Mouse (Mus musculus): Measurements from ENCODE around the gene Cep44.

Gene Cep44

DNA sequence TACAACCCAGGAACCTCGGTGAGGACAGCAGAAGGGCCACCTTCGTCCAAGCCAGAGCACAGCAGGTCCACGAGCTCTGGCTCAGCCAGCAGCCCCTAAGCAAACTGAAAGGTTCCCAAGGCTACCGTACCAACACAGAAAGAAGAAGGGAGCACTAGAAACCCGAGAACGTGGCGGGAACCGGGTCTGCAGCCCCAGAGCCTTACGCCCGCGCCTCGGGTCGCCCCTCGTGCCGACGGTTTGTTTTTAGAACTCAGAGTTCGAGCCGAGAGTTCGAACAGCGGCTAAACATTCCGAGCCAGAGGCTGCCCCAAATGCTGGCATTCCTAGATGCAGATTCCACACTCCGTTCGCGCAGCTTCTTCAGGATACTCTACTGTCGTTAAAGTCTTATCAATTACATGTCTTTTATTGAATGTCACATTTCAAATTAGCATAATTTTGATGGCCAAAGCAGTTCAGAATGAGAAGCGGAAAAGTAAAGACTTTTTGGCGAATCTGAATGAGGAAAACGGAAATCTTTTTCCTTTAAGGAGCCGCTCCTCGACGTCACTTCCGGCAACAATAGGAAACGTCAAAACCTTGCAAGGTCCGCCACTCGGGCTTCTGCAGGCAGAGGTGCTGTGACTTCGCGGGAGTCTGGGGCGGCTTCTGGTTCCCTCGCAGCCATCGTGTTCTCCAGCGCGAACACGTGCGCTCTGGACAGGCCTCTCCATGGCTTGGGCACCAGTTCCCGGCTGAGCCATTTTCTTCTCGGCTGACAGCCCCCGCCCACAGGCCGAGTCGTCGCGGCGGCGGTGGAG lies at the start of gene Cep44, which contains the start of gene Fbxo8:
Gene Cep44 (minus strand): TSS at position 490 of the 803 bp plus-strand sequence.
Gene Fbxo8 (plus strand): TSS at position 533 of the 803 bp plus-strand sequence.
- peak; percentile 63 for DNase-seq (ENCODE audit: low spot score)

DNA sequence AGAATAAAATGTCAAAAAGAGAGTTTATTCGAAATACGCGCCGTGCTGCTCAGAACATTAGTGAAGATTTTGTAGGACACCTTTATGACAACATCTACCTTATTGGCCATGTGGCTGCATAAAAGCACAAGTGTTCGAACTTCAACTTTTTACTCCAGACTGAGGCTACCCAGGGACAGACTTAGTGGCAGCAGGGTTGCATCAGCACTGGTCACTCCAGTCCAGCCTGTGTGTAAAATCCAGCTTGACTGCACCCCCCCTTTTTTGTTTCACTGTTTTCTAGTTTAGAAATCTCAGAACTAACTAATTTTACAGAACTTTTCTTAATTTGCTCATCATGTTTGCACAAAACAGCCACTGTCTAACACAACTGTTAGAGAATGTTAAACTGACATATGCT lies 40.7 kb upstream of the Cep44 start:
- no peak for DNase-seq (ENCODE audit: low spot score)

DNA sequence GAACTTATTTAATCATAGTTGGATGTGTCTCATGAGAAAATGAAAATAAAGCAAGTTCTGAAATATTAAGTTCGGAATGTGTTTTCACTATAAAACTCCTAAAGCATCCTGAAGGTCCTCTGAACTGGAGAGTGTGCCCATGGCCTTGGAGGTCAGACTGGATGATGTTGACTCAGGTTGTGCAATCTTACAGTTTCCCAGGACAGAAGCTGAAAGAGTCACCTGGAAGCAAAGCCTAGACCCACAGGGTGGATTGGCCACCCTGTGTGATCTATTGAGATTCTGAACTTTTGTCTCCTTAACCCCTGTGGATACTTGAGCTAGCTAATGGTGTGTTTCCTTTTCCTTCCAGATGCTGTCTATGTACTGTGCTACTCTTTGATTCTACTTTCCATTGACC lies 40.2 kb upstream of the Cep44 start:
- DNase-seq (ENCODE audit: low spot score), result no peak

DNA sequence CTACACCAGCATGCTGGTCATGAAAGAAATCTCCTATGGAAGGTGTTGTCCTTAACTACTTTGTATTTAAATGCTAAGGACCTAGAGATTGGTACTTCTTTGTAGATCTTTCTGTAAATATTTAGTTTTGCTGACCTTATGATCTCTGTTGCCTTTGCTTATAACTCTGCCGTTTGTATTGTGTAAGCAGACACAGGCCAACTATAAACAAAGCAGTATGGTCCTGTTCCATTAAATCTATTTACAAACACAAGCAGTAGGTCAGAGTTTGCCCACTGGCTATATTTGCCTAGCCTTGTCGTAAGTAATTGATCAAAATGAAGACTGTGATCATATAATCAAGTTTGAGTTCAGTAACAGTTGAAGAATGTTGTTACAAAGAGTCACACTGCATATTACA lies 38.2 kb upstream of the Cep44 start:
- no peak for DNase-seq (ENCODE audit: low spot score)

DNA sequence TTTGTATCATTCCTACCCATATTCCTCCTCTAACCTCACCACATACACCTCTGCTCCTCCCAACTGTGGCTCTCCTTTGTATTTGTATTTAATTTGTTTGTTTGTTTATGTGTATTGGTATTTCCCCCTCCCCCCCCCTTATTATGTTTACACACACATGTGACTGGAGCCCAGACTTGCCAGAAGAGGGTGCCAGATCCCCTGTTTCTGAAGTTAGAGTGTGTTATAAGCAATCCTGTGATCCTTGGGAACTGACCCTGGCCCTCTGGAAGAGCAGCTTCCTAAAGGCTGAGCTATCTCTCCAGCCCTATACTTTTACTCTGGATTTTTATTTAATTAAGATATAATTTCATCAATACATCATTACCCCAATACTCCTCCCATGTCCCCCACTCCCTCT lies 32.0 kb upstream of the Cep44 start:
- DNase-seq (ENCODE audit: low spot score), result no peak

DNA sequence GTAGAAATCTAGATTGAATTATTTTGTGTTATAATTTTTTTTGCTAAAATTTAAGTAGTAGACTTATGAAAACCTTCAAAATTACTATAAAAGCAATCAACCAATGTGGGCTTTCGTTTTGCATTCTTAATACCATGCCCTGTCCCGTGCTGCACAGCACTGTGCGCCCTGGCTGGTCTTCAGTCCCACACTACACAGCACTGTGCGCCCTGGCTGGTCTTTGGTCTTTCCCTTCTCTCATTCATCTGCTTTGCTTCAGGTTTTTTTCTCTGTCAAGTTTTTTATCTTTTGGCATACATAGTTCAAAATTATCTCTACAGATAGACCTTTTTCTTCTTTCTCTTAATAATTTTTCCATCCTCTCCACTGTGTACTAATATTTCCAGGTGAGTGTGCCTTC lies 30.1 kb upstream of the Cep44 start:
- no peak for DNase-seq (ENCODE audit: low spot score)

DNA sequence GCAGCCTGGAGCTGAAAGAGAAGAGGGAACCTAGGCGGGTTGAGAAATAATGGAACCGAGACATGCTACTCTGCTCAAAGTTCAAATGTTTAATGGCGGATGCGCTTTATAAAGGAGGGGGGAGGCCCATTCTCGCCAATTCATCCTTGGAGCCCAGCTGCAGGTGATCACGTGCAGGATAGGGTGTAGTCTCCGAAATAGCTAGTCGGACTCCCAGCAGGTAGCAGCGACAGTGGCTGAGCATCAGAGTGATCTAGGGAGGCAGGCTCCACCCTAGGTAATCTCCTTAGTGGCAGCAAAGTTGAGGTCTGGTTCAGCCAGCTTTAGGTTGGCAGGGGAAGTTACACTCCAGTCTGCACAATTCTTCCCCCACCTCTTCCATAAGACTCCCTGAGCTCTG lies 16.0 kb upstream of the Cep44 start:
- DNase-seq (ENCODE audit: low spot score), result no peak

DNA sequence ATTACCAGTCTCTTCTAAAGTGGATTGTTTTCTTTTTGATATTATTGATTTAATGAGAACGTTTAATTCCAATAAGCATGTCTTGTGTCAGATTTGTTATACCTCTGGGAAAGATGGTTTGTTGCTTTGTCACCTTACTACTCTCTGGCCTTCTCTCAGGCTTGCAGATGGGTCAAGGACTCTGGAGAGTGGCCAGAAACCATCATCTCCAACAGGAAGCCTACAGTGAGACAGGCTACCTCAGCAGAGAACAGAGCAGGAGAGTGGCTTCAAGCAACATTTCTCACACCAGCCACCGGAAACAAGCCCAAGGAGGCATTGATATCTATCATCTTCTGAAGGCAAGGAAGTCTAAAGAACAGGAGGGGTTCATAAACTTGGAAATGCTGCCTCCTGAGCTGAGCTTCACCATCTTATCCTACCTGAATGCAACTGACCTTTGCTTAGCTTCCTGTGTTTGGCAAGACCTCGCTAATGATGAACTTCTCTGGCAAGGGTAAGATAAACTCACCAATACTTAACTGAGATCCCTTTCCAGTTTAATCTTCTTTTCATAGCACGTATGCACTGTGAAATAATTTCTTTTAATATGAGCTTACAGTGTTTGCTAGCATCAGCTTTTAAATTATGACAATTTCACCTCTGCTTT lies 13.7 kb upstream of the Cep44 start:
- no peak for DNase-seq (ENCODE audit: low spot score)

DNA sequence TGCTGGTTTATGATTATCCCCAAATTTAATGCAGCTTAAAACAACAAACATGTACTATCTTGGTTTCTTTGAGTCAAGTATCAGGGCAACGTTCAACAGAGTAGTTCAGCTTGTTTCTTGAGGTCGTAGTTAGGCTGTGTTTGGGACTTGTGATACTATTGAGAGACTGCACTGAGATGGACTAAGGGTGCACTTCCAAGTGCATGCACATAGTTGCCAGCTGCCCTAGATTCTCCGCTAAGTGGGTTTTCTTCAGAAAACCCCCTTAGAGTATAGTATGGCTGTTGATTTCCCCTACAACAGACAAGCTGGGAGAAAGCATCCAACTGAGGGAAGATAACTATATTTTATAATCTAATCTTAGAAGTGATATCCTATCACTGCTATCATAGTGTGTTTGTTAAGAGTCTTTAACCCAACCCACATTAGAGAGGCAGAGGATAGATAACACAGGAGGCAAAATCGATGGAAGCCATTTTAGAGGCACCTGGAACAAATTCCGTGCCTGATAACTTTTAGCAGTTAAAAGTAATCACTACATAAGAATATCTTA lies 1.8 kb upstream of the Cep44 start:
- no peak for DNase-seq (ENCODE audit: low spot score)

DNA sequence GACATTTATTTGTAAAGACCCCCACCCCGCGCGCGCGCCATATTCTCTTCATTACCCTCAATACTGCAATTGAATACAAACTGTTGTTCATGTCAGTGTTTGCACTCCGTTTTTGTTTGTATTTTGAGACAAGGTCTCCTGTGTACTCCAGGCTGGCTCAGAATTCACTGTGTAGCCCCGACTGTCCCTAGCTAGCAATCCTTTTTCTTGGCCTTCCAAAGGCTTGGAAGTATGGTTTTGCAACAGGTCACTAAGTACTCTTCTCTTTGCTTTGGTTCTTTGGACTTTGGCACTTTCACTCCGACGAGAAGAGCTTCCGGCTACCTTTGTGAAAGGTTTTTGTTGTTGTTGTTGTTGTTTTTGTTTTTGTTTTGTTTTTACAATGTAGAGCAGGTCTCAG lies 1.2 kb upstream of the Cep44 start:
- no peak for DNase-seq (ENCODE audit: low spot score)

DNA sequence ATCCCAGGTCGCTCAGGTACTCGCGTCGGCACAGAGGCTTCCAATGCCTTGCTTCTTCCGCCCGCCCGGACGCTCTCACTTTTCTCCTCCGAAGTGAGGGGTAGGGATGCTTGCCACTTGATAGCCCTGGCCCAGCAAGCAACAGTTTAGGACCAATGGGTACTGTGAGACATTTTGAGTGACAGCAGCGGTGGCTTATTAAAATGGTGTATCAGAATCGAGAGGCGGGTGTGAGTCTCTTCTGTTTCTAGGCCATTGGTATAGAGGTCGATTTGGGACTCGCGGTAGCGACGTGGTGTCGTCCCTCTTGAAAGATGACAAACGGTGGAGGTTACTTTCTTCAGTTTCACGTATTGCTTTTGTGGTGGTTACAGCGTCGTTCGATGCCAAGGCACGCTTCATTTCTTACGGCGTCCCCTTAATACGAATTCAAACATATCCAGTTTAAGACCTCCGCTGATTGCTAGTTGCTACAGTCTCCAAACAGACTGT lies 560 bp upstream of the Cep44 start:
- DNase-seq (ENCODE audit: low spot score), result peak; percentile 82

DNA sequence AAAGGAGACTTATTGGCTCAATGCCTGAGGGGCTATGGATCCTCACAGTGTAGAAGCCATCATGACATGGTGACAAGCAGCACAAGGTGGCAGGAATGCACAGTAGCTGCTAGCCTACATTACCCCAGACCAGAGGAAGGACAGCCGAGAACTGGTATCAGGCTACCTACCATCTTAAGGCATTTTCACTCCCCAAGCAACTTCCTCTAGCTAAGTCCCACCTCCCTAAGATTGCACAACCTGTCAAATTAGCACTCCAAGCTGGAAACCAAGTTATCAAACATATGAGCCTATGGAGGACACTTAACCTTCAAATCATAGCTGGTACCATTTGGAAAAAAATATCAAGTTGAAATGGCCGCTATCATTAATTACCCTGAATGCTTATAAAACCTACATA lies 3.0 kb downstream of the Cep44 start:
- no peak for DNase-seq (ENCODE audit: low spot score)

DNA sequence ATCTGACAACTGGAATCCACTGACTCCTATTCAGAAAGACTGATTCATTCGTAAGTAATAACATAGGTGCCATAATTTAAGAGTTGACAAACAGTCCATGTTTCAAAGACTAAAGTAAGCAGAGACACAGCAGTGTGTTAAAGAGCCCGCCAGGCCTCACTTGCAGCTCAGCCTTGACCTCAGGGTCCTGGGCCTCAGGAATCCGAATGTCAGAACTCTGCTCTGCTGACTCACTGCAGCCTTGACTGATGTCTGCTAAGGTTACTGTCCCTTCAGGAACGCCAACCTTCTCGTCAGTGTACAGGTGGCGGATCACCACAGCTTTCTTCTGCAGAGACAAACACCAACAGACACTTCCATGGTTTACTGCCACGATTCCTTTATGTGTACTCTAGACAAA lies 10.1 kb downstream of the Cep44 start:
- DNase-seq (ENCODE audit: low spot score), result no peak

DNA sequence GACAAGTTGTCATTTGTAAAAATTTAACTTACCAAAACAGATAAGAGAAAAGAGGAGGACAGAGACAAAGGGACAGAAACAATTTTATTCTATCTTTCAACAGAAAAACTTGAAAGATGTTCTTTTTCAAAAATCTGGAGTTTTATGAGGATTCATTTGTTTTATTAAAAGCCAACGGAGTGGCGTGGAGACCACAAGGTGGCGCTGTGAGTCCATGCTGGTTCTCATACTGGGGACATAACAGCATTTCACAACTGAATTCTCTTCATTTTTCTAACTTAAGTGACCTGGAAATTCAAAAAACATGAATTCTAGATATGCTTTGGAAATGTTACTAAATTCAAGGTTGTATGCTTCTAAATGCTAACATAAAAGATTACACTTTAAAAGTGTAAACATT lies 20.5 kb downstream of the Cep44 start:
- peak; percentile 27 for DNase-seq (ENCODE audit: low spot score)

DNA sequence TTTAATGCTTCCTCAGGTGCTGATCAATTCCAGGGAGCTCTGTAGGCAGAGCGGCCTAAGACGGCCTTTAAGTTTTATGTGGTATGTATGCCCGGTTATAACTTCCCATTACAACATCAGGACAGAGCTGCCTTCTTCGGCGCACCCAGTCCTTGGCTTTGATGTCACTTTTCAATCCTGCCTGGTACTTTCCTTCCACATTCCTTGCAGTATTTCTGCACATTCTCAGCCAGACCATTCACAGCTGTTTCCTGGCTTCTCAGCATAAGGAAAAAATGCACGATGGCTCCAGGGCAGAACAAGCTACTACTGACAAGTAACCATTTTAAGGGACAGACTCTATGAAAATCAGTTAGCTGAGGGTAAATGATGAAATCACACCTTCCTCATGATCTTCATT lies 22.0 kb downstream of the Cep44 start:
- no peak for DNase-seq (ENCODE audit: low spot score)

DNA sequence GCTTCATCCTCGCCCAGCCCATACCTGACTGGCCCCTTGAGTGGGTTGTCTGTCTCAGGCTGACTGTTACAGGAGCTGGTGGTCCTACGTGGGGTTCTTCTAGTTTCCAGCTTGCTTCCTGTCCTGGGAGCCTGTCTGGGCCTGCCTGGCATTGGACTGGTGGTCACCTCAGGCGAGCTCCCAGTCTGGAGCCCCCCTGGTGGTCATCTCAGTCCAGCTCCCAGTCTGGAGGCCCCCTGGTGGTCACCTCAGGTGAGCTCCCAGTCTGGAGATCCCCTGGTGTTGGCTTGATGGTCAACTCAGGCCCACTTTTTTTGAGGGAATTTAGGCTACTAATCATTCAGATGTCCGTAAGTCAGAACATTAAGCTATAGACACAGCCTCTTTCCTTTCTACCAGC lies 29.8 kb downstream of the Cep44 start:
- no peak for DNase-seq (ENCODE audit: low spot score)

DNA sequence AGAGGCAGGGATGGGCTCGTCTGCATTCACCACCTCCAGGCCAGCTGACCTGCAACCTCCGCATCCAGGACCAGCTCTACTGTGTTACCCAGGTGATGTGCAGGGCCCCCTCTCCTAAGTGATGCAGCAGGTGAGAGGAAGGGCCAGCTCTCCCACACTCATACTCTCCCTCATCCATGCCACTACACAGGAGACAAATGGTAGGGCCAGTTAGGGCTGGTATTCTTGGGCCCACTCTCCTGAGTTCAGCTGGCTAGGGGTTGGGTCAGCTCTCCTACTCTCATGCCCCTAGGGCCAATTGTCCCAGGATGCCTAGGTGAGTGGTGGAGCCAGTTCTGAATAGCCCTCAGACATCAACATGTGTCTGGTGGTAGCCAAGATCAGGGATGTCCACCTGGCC lies 30.6 kb downstream of the Cep44 start:
- no peak for DNase-seq (ENCODE audit: low spot score)

DNA sequence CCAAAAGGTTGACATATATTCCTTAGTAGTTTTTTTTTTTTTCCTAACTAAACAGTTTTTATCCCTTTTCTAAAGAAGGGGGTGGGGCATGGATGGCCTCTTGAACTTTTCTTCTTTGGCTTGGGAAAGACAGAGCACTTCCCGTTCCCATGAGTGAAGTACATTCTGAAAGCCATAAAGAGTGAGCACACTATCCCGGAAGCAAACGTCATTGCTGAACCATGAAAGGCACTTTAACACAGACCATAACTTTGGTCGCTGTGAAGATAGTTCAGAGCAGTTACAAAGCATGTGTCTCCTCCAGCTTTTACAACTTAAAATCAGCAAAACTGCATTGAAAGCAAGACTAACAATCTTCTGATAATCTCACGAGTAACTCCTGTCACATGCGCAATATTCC lies 32.0 kb downstream of the Cep44 start:
- DNase-seq (ENCODE audit: low spot score), result no peak

DNA sequence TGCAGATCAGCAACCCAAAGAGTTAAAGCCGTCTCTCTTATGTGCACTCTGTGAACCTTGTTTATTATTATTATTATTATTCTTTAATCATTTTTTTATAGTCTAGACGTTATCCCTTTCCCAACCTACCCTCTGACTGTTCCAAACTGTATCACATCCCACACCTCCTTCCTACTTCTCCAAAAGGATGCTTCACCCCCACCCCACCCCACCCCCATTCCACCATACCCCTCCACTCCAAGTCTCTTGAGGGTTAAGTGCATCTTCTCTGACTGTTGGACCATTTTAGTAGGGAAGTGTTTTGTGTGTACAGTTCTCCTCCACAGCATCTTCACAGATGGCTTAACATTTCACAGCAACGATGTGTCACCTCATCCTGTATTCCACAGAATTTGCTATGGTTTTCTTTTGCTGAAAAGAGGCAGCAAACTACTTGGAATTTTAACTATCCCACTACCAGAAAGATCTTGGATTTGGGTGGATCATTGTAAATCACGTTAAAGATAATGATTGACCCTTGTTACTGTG lies 41.8 kb downstream of the Cep44 start:
- DNase-seq (ENCODE audit: low spot score), result no peak

DNA sequence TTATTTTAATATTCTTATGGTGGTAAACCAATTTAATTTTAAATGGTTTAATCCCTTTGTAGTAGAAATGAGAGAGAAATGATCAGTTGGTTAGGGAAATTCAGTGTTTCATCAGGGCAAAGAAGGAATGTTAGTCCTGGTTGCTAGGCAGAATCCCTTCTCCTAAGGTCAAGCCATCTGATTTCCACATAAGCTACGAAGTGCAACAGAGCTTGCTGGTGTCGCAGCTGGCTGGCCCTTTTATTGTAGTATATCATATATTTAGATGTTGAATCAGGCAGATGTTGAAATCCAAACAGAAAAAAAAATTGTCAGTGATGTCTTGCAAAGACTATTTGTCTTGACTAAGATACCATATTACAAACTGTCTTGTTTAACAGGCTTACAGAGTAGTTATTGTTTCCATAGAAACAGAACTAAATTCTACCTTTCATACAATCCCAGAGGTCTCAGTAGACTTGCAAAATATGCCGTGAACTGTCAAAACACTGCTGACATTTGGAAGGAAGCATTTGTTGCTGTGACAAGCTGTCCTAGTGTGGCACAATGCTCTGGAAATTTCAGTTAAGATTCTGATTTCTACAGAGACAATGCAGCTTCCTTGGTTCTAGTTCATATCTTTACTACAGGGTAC lies 42.4 kb downstream of the Cep44 start:
- DNase-seq (ENCODE audit: low spot score), result no peak

DNA sequence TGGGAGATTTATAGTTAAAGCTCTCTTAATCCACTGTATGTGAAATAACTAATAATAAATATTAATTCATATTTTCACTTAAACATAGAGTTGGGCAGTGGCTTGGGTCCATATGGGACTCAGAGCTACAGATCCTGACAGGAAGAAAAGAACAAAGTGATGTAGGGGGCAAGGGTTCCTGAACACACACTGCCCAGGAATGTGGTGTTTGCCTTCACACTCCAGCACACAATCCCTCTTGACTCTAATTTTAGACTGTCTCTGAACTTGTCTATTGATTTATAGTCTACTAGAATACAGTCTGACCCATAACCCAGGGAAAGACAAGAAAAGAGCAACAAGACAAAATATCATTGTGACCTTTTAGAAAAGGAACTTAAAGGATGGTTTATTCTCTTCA lies 48.9 kb downstream of the Cep44 start:
- no peak for DNase-seq (ENCODE audit: low spot score)

DNA sequence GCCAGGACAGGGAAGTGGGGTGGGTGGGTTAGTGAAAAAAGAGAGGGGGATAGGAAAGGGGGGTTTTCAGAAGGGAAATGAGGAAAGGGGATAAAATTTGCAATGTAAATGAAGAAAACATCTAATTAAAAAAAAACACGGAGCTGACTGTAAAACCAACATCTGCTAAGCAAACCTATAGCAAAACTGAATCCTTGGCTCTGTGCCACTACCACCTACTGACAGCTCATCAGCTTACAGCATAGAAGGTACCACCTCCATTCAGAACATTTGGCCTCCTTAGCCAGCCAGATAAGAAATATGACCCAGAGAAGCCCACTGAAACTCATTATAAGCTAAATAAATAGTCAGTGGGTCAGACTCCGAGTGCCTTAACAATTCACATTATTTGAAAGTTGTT lies 61.4 kb downstream of the Cep44 start:
- DNase-seq (ENCODE audit: low spot score), result no peak

DNA sequence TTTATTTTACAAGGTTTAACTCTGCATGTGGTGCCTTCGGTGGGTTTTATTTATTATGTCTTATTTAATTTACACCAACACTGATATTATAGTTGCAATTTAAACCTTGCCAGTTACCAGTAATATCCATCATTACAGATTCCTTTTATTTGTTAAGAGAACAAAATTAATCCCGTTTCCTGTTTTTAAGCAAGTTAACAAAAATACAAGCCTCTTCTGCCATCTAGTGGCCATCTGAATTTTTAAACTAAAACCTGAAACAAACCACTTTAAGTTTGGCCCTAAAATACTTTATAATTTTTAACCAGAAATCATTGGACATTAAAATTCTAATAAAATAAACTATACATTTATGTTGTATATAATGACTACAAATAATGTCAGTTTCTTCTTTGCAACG lies 64.8 kb downstream of the Cep44 start:
- no peak for DNase-seq (ENCODE audit: low spot score)
